Mouse (Mus musculus) heart, embryonic 11.5 days (tissue): ENCODE data around the gene Ccl22. TPM values are rescaled to one million over a fixed set of nuclear protein-coding genes. Genes with fewer than 3 reads are reported as not detected.

Experiments used
- ATAC-seq: fragments of 200-750 bp; cut with Nextera tagmentation; replicated peaks from 2 replicates; pipeline ENCODE4 v1.8.0; 2017; ENCODE audit warnings: moderate library complexity; ENCODE audit not compliant: insufficient number of reproducible peaks, low FRiP score, low TSS enrichment
- H3K27ac ChIP-seq: fragments of 300-500 bp; sonication (generic); 2 replicates; pipeline ENCODE4 v1.5.1; 2014; ENCODE audit warnings: mild to moderate bottlenecking, low read depth, low read length
- H3K27me3 ChIP-seq: fragments of 300-500 bp; sonication (generic); 2 replicates; pipeline ENCODE4 v1.6.1; 2014; ENCODE audit warnings: mild to moderate bottlenecking, low read length, mixed read lengths; ENCODE audit not compliant: control insufficient read depth, insufficient read depth
- H3K36me3 ChIP-seq: fragments of 300-500 bp; sonication (generic); 2 replicates; pipeline ENCODE4 v1.6.1; 2014; ENCODE audit warnings: mild to moderate bottlenecking, low read length, moderate library complexity, mixed read lengths; ENCODE audit not compliant: control insufficient read depth, insufficient read depth
- H3K4me1 ChIP-seq: fragments of 300-500 bp; sonication (generic); 2 replicates; pipeline ENCODE4 v1.6.1; 2014; ENCODE audit warnings: low read length; ENCODE audit not compliant: control insufficient read depth, insufficient read depth
- H3K4me2 ChIP-seq: fragments of 300-500 bp; sonication (generic); 2 replicates; pipeline ENCODE4 v1.6.1; 2014; ENCODE audit warnings: mild to moderate bottlenecking, moderate library complexity
- H3K4me3 ChIP-seq: fragments of 300-500 bp; sonication (generic); 2 replicates; pipeline ENCODE4 v1.5.1; 2014; ENCODE audit warnings: low read depth, low read length
- H3K9ac ChIP-seq: fragments of 300-500 bp; sonication (generic); 2 replicates; pipeline ENCODE4 v1.6.1; 2014; ENCODE audit warnings: mild to moderate bottlenecking, low read depth, low read length, moderate library complexity
- H3K9me3 ChIP-seq: fragments of 300-500 bp; sonication (generic); replicated peaks from 2 replicates; pipeline ENCODE4 v1.6.1; 2016; ENCODE audit warnings: low read length; ENCODE audit not compliant: control insufficient read depth
- WGBS: fragments of 180-500 bp; shearing (Covaris S2); extraction: QIAGEN DNeasy Blood & Tissue Kit; methylation state at CpG from one replicate; pipeline ENCODE4 v1.1.7; 2014; ENCODE audit not compliant: insufficient replicate concordance; 5-methylcytosine and 5-hydroxymethylcytosine counted together
- polyA plus RNA-seq: library from polyadenylated mRNA; unstranded; fragments of >200 nt; fragmentation: Nextera tagmentation; extraction: Ambion mirVana; gene quantifications from 2 replicates; pipeline ENCODE4 v1.2.1, GENCODE M21; 2014

Gene Ccl22
- polyA plus RNA-seq, 1 experiment from 2014 or later, result not detected

- under 1% methylated on average over 35 of the region's 35 CpGs for WGBS
- Histone ChIP-seq H3K9ac (peak overlapping the region; percentile 62), H3K9me3 (no peaks in the 10 kb centered on the region), H3K27me3 (no peaks in the 10 kb centered on the region), H3K36me3 (no peaks in the 10 kb centered on the region), H3K4me1 (peaks cover 7% of the 10 kb centered on the region), H3K4me2 (peak overlapping the region; percentile 82), H3K4me3 (peak overlapping the region; percentile 57), H3K27ac (no peak overlapping the region)
- ATAC-seq, result peak; percentile 86
These were observed 41.3 kb upstream of the Ccl22 start for GRCm38 (mm10) chr8:94703972-94704668.

- no peaks in the 10 kb centered on the region for H3K27me3 ChIP-seq
- 20% methylated on average over 9 of the region's 9 CpGs for WGBS
- H3K9me3 ChIP-seq, result no peaks in the 10 kb centered on the region
- peak overlapping the region; percentile 82 for H3K4me2 ChIP-seq
- H3K4me3 ChIP-seq, result peak overlapping the region; percentile 57
- H3K36me3 ChIP-seq, result no peaks in the 10 kb centered on the region
- H3K27ac ChIP-seq, result no peak overlapping the region
- peaks cover 7% of the 10 kb centered on the region for H3K4me1 ChIP-seq
- ATAC-seq, result no peak
- H3K9ac ChIP-seq, result peak overlapping the region; percentile 62
These were observed 40.8 kb upstream of the Ccl22 start for GRCm38 (mm10) chr8:94704669-94704984.

- H3K4me1 ChIP-seq, result peaks cover 7% of the 10 kb centered on the region
These were observed 39.7 kb upstream of the Ccl22 start for GRCm38 (mm10) chr8:94705581-94706245.

GRCm38 (mm10) chr8:94706732-94707395, 38.5 kb upstream of the Ccl22 start:
- Histone ChIP-seq H3K4me2 (no peak overlapping the region), H3K4me3 (no peak overlapping the region), H3K9me3 (no peaks in the 10 kb centered on the region), H3K4me1 (peaks cover 7% of the 10 kb centered on the region), H3K36me3 (no peaks in the 10 kb centered on the region), H3K9ac (0 out of 2 replicates have a peak overlapping the region, but pooled peaks have one; percentile 16), H3K27ac (0 out of 2 replicates have a peak overlapping the region, but pooled peaks have one; percentile 15), H3K27me3 (no peaks in the 10 kb centered on the region)
- 65% methylated on average over 9 of the region's 9 CpGs for WGBS
- ATAC-seq, result no peak

More at GRCm38 (mm10) chr8:94705581-94706245, 39.7 kb upstream of the Ccl22 start:
- Histone ChIP-seq H3K4me2 (no peak overlapping the region), H3K27ac (no peak overlapping the region), H3K36me3 (no peaks in the 10 kb centered on the region), H3K9ac (no peak overlapping the region), H3K27me3 (no peaks in the 10 kb centered on the region), H3K9me3 (no peaks in the 10 kb centered on the region), H3K4me3 (no peak overlapping the region)
- WGBS, result 65% methylated on average over 10 of the region's 10 CpGs
- no peak for ATAC-seq

GRCm38 (mm10) chr8:94710336-94710735, 35.1 kb upstream of the Ccl22 start:
- Histone ChIP-seq H3K4me3 (no peak overlapping the region), H3K4me2 (no peak overlapping the region), H3K9ac (no peak overlapping the region), H3K9me3 (no peaks in the 10 kb centered on the region), H3K4me1 (peaks cover 7% of the 10 kb centered on the region), H3K27me3 (no peaks in the 10 kb centered on the region), H3K36me3 (no peaks in the 10 kb centered on the region), H3K27ac (no peak overlapping the region)
- WGBS, result 57% methylated on average over 8 of the region's 8 CpGs
- no peak for ATAC-seq

- no peaks in the 10 kb centered on the region for H3K36me3 ChIP-seq
- H3K27ac ChIP-seq, result no peak overlapping the region
- WGBS, result 48% methylated on average over 5 of the region's 5 CpGs
- no peaks in the 10 kb centered on the region for H3K9me3 ChIP-seq
- H3K4me1 ChIP-seq, result peaks cover 7% of the 10 kb centered on the region
- no peak for ATAC-seq
- H3K4me3 ChIP-seq, result no peak overlapping the region
- no peaks in the 10 kb centered on the region for H3K27me3 ChIP-seq
- no peak overlapping the region for H3K4me2 ChIP-seq
- no peak overlapping the region for H3K9ac ChIP-seq
These were observed 34.2 kb upstream of the Ccl22 start for GRCm38 (mm10) chr8:94711160-94711718.

GRCm38 (mm10) chr8:94714556-94714955, 30.8 kb upstream of the Ccl22 start:
- no peaks in the 10 kb centered on the region for H3K36me3 ChIP-seq
- H3K4me1 ChIP-seq, result no peaks in the 10 kb centered on the region
- H3K27me3 ChIP-seq, result no peaks in the 10 kb centered on the region
- H3K9ac ChIP-seq, result no peak overlapping the region
- WGBS, result 54% methylated on average over 5 of the region's 5 CpGs
- H3K9me3 ChIP-seq, result no peaks in the 10 kb centered on the region
- H3K4me3 ChIP-seq, result no peak overlapping the region
- H3K4me2 ChIP-seq, result no peak overlapping the region
- H3K27ac ChIP-seq, result no peak overlapping the region
- no peak for ATAC-seq

GRCm38 (mm10) chr8:94715871-94716270, 29.5 kb upstream of the Ccl22 start:
- Histone ChIP-seq H3K27me3 (no peaks in the 10 kb centered on the region), H3K4me2 (no peak overlapping the region), H3K4me1 (no peaks in the 10 kb centered on the region), H3K27ac (no peak overlapping the region), H3K36me3 (no peaks in the 10 kb centered on the region), H3K9ac (no peak overlapping the region), H3K4me3 (no peak overlapping the region), H3K9me3 (no peaks in the 10 kb centered on the region)
- WGBS, result 80% methylated on average over 3 of the region's 3 CpGs
- ATAC-seq, result no peak
